Mouse (Mus musculus): ENCODE data around the gene Gm16503.
"Not testable (repeated sequence)": the region's sequence is repeated elsewhere in the genome, so short reads cannot be mapped to it uniquely, and the experiment has no call there.

GRCm38 (mm10) chr4:147535916-147536315 lies 4.1 kb upstream of the Gm16503 start:
- TF ChIP-seq GATA1, TAL1 (IDR thresholded peaks at IDR 0.05; ENCODE audit: low read length): not testable (repeated sequence)

All from erythroblast, embryonic 14.5 days (primary cell).